Mouse (Mus musculus): ENCODE data around the gene Gm12695. TPM values are rescaled to one million over a fixed set of nuclear protein-coding genes. Genes with fewer than 3 reads are reported as not detected.
A peak's percentile ranks its signal among the peaks of the same experiment; 100 is the strongest.

Gm12695 gene
- polyA plus RNA-seq, 1 experiment from 2014 or later = not detected

- no peak overlapping the region for H3K4me2 ChIP-seq (ENCODE audit: low read depth, low read length)
- H3K27me3 ChIP-seq (ENCODE audit: control insufficient read depth, insufficient read depth, low read length) = no peaks in the 10 kb centered on the region
- 37% methylated on average over 2 of the region's 2 CpGs for WGBS
- no peak overlapping the region for H3K27ac ChIP-seq (replicated peaks; ENCODE audit: low read depth, low read length)
- H3K4me3 ChIP-seq (ENCODE audit: low read depth, low read length) = no peak overlapping the region
- H3K9ac ChIP-seq (replicated peaks; ENCODE audit: low read length) = no peak overlapping the region
- H3K4me1 ChIP-seq (ENCODE audit: control insufficient read depth, insufficient read depth, low read length) = no peaks in the 10 kb centered on the region
- H3K9me3 ChIP-seq (replicated peaks; ENCODE audit: control insufficient read depth, low read length) = no peaks in the 10 kb centered on the region
- no peaks in the 10 kb centered on the region for H3K36me3 ChIP-seq (replicated peaks; ENCODE audit: control insufficient read depth, insufficient read depth, low read depth, low read length)
- DNase-seq (ENCODE audit: low spot score) = peak; percentile 31
- ATAC-seq (replicated peaks; ENCODE audit: insufficient number of reproducible peaks, low FRiP score, low TSS enrichment, low read depth) = no peak
These were observed 97.6 kb downstream of the Gm12695 start for GRCm38 (mm10) chr4:96687358-96687803.

GRCm38 (mm10) chr4:96683474-96683873, 101.5 kb downstream of the Gm12695 start:
- no peak overlapping the region for H3K9ac ChIP-seq (replicated peaks; ENCODE audit: low read length)
- no peak overlapping the region for H3K4me2 ChIP-seq (ENCODE audit: low read depth, low read length)
- H3K9me3 ChIP-seq (replicated peaks; ENCODE audit: control insufficient read depth, low read length) = no peaks in the 10 kb centered on the region
- ATAC-seq (replicated peaks; ENCODE audit: insufficient number of reproducible peaks, low FRiP score, low TSS enrichment, low read depth) (no peak), DNase-seq (ENCODE audit: low spot score) (peak; percentile 55)
- H3K27ac ChIP-seq (replicated peaks; ENCODE audit: low read depth, low read length) = no peak overlapping the region
- no peak overlapping the region for H3K4me3 ChIP-seq (ENCODE audit: low read depth, low read length)
- H3K36me3 ChIP-seq (replicated peaks; ENCODE audit: control insufficient read depth, insufficient read depth, low read depth, low read length) = no peaks in the 10 kb centered on the region
- H3K4me1 ChIP-seq (ENCODE audit: control insufficient read depth, insufficient read depth, low read length) = no peaks in the 10 kb centered on the region
- no peaks in the 10 kb centered on the region for H3K27me3 ChIP-seq (ENCODE audit: control insufficient read depth, insufficient read depth, low read length)
- WGBS = 45% methylated on average over 2 of the region's 2 CpGs

GRCm38 (mm10) chr4:96680966-96681365, 104.0 kb downstream of the Gm12695 start:
- Histone ChIP-seq H3K4me2 (ENCODE audit: low read depth, low read length) (no peak overlapping the region), H3K27me3 (ENCODE audit: control insufficient read depth, insufficient read depth, low read length) (no peaks in the 10 kb centered on the region), H3K4me1 (ENCODE audit: control insufficient read depth, insufficient read depth, low read length) (no peaks in the 10 kb centered on the region), H3K9me3 (replicated peaks; ENCODE audit: control insufficient read depth, low read length) (no peaks in the 10 kb centered on the region), H3K36me3 (replicated peaks; ENCODE audit: control insufficient read depth, insufficient read depth, low read depth, low read length) (no peaks in the 10 kb centered on the region), H3K27ac (replicated peaks; ENCODE audit: low read depth, low read length) (no peak overlapping the region), H3K4me3 (ENCODE audit: low read depth, low read length) (no peak overlapping the region), H3K9ac (replicated peaks; ENCODE audit: low read length) (no peak overlapping the region)
- no peak for DNase-seq (ENCODE audit: low spot score)
- no peak for ATAC-seq (replicated peaks; ENCODE audit: insufficient number of reproducible peaks, low FRiP score, low TSS enrichment, low read depth)

- no peaks in the 10 kb centered on the region for H3K9me3 ChIP-seq (replicated peaks; ENCODE audit: control insufficient read depth, low read length)
- no peaks in the 10 kb centered on the region for H3K36me3 ChIP-seq (replicated peaks; ENCODE audit: control insufficient read depth, insufficient read depth, low read depth, low read length)
- no peaks in the 10 kb centered on the region for H3K27me3 ChIP-seq (ENCODE audit: control insufficient read depth, insufficient read depth, low read length)
- no peak overlapping the region for H3K9ac ChIP-seq (replicated peaks; ENCODE audit: low read length)
- H3K4me1 ChIP-seq (ENCODE audit: control insufficient read depth, insufficient read depth, low read length) = no peaks in the 10 kb centered on the region
- no peak overlapping the region for H3K4me3 ChIP-seq (ENCODE audit: low read depth, low read length)
- 28% methylated on average over 1 of the region's 1 CpGs for WGBS
- no peak for ATAC-seq (replicated peaks; ENCODE audit: insufficient number of reproducible peaks, low FRiP score, low TSS enrichment, low read depth)
- H3K27ac ChIP-seq (replicated peaks; ENCODE audit: low read depth, low read length) = no peak overlapping the region
- DNase-seq (ENCODE audit: low spot score) = peak; percentile 6
- no peak overlapping the region for H3K4me2 ChIP-seq (ENCODE audit: low read depth, low read length)
These were observed 104.8 kb downstream of the Gm12695 start for GRCm38 (mm10) chr4:96680233-96680632.

Other genes with a start within 250 kb of the Gm12695 start
- 5.8 and 7.0 TPM in 2 replicates for gene Cyp2j6, start 231.5 kb downstream of the Gm12695 start, polyA plus RNA-seq (2014; fragmentation: Nextera tagmentation; extraction: Ambion mirVana)
- gene Cyp2j9, start 193.6 kb downstream of the Gm12695 start, polyA plus RNA-seq (2014; fragmentation: Nextera tagmentation; extraction: Ambion mirVana) = 1.1 and 1.8 TPM in 2 replicates
- gene Cyp2j5, start 121.0 kb downstream of the Gm12695 start, polyA plus RNA-seq (2014; fragmentation: Nextera tagmentation; extraction: Ambion mirVana) = not detected in 2 replicates

All from embryonic facial prominence, embryonic 11.5 days (tissue).